Mouse (Mus musculus) MEL (cell line): Measurements from ENCODE around the gene Pgs1. TPM values are rescaled to one million over a fixed set of nuclear protein-coding genes. Genes with fewer than 3 reads are reported as not detected.

Source experiments
- DNase-seq: peaks from one replicate; pipeline ENCODE4 v3.0.0; 2011; ENCODE audit warnings: low read depth, low spot score
- H3K27ac ChIP-seq: 2 replicates; pipeline ENCODE4 v1.5.1; 2012; ENCODE audit warnings: low read depth, mild to moderate bottlenecking, control low read depth, low read length, moderate library complexity; ENCODE audit not compliant: control insufficient read depth
- H3K27me3 ChIP-seq, 2 experiments: fragments of 150-350 bp in 1 of 2; sonication (generic) in 1 of 2; 2 replicates each; pipeline ENCODE4 v1.6.1; 2012; ENCODE audit warnings: low read length in 2 of 2, mild to moderate bottlenecking in 2 of 2, improper control_type of control experiment in 1 of 2, moderate library complexity in 1 of 2; ENCODE audit not compliant: insufficient read depth in 2 of 2, control insufficient read depth in 1 of 2
- H3K36me3 ChIP-seq, 2 experiments: 2 replicates each; pipeline ENCODE4 v1.6.1; 2012 to 2014; ENCODE audit warnings: low read length in 2 of 2, improper control_type of control experiment in 1 of 2, inconsistent platforms in 1 of 2, mild to moderate bottlenecking in 1 of 2; ENCODE audit not compliant: insufficient read depth in 2 of 2, control insufficient read depth in 1 of 2
- H3K4me1 ChIP-seq, 2 experiments: fragments of 150-350 bp in 1 of 2; sonication (generic) in 1 of 2; 2 replicates each; pipeline ENCODE4 v1.6.1; 2012; ENCODE audit warnings: low read length in 2 of 2, improper control_type of control experiment in 1 of 2, mild to moderate bottlenecking in 1 of 2; ENCODE audit not compliant: insufficient read depth in 2 of 2, control insufficient read depth in 1 of 2
- H3K4me3 ChIP-seq, 2 experiments: fragments of 150-350 bp in 1 of 2; sonication (generic) in 1 of 2; 2 replicates each; pipeline ENCODE4 v1.5.1; 2012; ENCODE audit warnings: low read depth in 2 of 2, low read length in 2 of 2, mild to moderate bottlenecking in 2 of 2, moderate library complexity in 2 of 2, control low read depth in 1 of 2, improper control_type of control experiment in 1 of 2; ENCODE audit not compliant: control insufficient read depth in 1 of 2, insufficient read depth in 1 of 2
- H3K79me2 ChIP-seq: 2 replicates; pipeline ENCODE4 v1.6.1; 2012; ENCODE audit warnings: mild to moderate bottlenecking, low read length, moderate library complexity; ENCODE audit not compliant: control insufficient read depth, poor library complexity, insufficient read depth
- H3K9ac ChIP-seq: 2 replicates; pipeline ENCODE4 v1.6.1; 2012; ENCODE audit warnings: low read depth, mild to moderate bottlenecking, control low read depth, low read length, moderate library complexity; ENCODE audit not compliant: control insufficient read depth, poor library complexity, severe bottlenecking
- H3K9me3 ChIP-seq: fragments of 150-350 bp; sonication (generic); replicated peaks from 2 replicates; pipeline ENCODE4 v1.6.1; 2012; ENCODE audit warnings: mild to moderate bottlenecking, low read length, improper control_type of control experiment, moderate library complexity; ENCODE audit not compliant: insufficient read depth
- BHLHE40 ChIP-seq: IDR thresholded peaks from 2 replicates; pipeline ENCODE4 v1.6.1; 2012; ENCODE audit warnings: low read depth, mild to moderate bottlenecking, inconsistent platforms, low read length, improper control_type of control experiment, borderline replicate concordance
- CHD1 ChIP-seq: IDR thresholded peaks from 2 replicates; pipeline ENCODE4 v1.6.1; 2012; ENCODE audit warnings: low read depth, mild to moderate bottlenecking, inconsistent platforms, low read length, improper control_type of control experiment
- CHD2 ChIP-seq: IDR thresholded peaks from 2 replicates; pipeline ENCODE4 v1.6.1; 2011; ENCODE audit warnings: low read length, improper control_type of control experiment
- CTCF ChIP-seq, 3 experiments: IDR thresholded peaks in 2 of 3; conservative IDR thresholded peaks in 1 of 3; 2 replicates each; pipeline ENCODE4 v1.5.1; 2011 to 2012; ENCODE audit warnings: low read length in 3 of 3, low read depth in 2 of 3, mild to moderate bottlenecking in 2 of 3, improper control_type of control experiment in 1 of 3, inconsistent platforms in 1 of 3, mixed read lengths in 1 of 3, moderate library complexity in 1 of 3; ENCODE audit not compliant: control insufficient read depth in 1 of 3, insufficient read depth in 1 of 3, poor library complexity in 1 of 3, severe bottlenecking in 1 of 3
- ELF1 ChIP-seq: IDR thresholded peaks from 2 replicates; pipeline ENCODE4 v1.6.1; 2014; ENCODE audit warnings: low read depth, mild to moderate bottlenecking, inconsistent platforms, low read length, improper control_type of control experiment, moderate library complexity
- GABPA ChIP-seq: IDR thresholded peaks from 2 replicates; pipeline ENCODE4 v1.6.1; 2012; ENCODE audit warnings: low read depth, mild to moderate bottlenecking, inconsistent platforms, low read length, improper control_type of control experiment, moderate library complexity
- GATA1 ChIP-seq: IDR thresholded peaks from 2 replicates; pipeline ENCODE4 v1.6.1; 2011; ENCODE audit warnings: low read depth, low read length, improper control_type of control experiment
- KAT2A ChIP-seq: conservative IDR thresholded peaks from 2 replicates; pipeline ENCODE4 v1.6.1; 2012; ENCODE audit warnings: low read depth, low read length, improper control_type of control experiment, inconsistent platforms
- MAFK ChIP-seq: IDR thresholded peaks from 2 replicates; pipeline ENCODE4 v1.6.1; 2011; ENCODE audit warnings: low read depth, mild to moderate bottlenecking, low read length, improper control_type of control experiment, borderline replicate concordance
- MAZ ChIP-seq: IDR thresholded peaks from 2 replicates; pipeline ENCODE4 v1.6.1; 2012; ENCODE audit warnings: low read depth, mild to moderate bottlenecking, inconsistent platforms, low read length, improper control_type of control experiment
- MEF2A ChIP-seq: IDR thresholded peaks from 2 replicates; pipeline ENCODE4 v1.6.1; 2014; ENCODE audit warnings: low read depth, mild to moderate bottlenecking, inconsistent platforms, low read length, improper control_type of control experiment; ENCODE audit not compliant: poor library complexity, insufficient replicate concordance, severe bottlenecking; ENCODE audit errors: extremely low read depth
- MYC ChIP-seq: IDR thresholded peaks from 2 replicates; pipeline ENCODE4 v1.6.1; 2011; ENCODE audit warnings: low read depth, mild to moderate bottlenecking, low read length, improper control_type of control experiment, moderate library complexity
- POLR2A ChIP-seq, 2 experiments: IDR thresholded peaks; 2 replicates each; pipeline ENCODE4 v1.6.1; 2011 to 2012; ENCODE audit warnings: low read length in 2 of 2, mild to moderate bottlenecking in 2 of 2, control low read depth in 1 of 2, improper control_type of control experiment in 1 of 2, low read depth in 1 of 2, moderate library complexity in 1 of 2; ENCODE audit not compliant: control insufficient read depth in 1 of 2, insufficient read depth in 1 of 2, poor library complexity in 1 of 2
- RAD21 ChIP-seq: IDR thresholded peaks from 2 replicates; pipeline ENCODE4 v1.6.1; 2011; ENCODE audit warnings: mild to moderate bottlenecking, low read depth, low read length, improper control_type of control experiment
- RCOR1 ChIP-seq: IDR thresholded peaks from 2 replicates; pipeline ENCODE4 v1.6.1; 2012; ENCODE audit warnings: low read depth, mild to moderate bottlenecking, inconsistent platforms, low read length, improper control_type of control experiment
- SIN3A ChIP-seq: IDR thresholded peaks from 2 replicates; pipeline ENCODE4 v1.6.1; 2012; ENCODE audit warnings: low read length, improper control_type of control experiment, inconsistent platforms
- TAL1 ChIP-seq: IDR thresholded peaks from 2 replicates; pipeline ENCODE4 v1.6.1; 2012; ENCODE audit warnings: mild to moderate bottlenecking, inconsistent platforms, low read length, moderate library complexity, mixed read lengths
- TCF12 ChIP-seq: IDR thresholded peaks from 2 replicates; pipeline ENCODE4 v1.6.1; 2014; ENCODE audit warnings: low read depth, mild to moderate bottlenecking, inconsistent platforms, low read length, improper control_type of control experiment, moderate library complexity
- ZC3H11A ChIP-seq: IDR thresholded peaks from 2 replicates; pipeline ENCODE4 v1.6.1; 2012; ENCODE audit warnings: low read depth, mild to moderate bottlenecking, inconsistent platforms, low read length, improper control_type of control experiment
- ZKSCAN1 ChIP-seq: IDR thresholded peaks from 2 replicates; pipeline ENCODE4 v1.6.1; 2012; ENCODE audit warnings: low read depth, mild to moderate bottlenecking, inconsistent platforms, low read length, improper control_type of control experiment, moderate library complexity
- ZMIZ1 ChIP-seq: IDR thresholded peaks from 2 replicates; pipeline ENCODE4 v1.6.1; 2012; ENCODE audit warnings: low read depth, mild to moderate bottlenecking, inconsistent platforms, low read length, improper control_type of control experiment, moderate library complexity
- ZNF384 ChIP-seq: IDR thresholded peaks from 2 replicates; pipeline ENCODE4 v1.6.1; 2012; ENCODE audit warnings: low read depth, mild to moderate bottlenecking, inconsistent platforms, low read length, improper control_type of control experiment
- polyA plus RNA-seq, 2 experiments: library from polyadenylated mRNA; stranded (reverse) in 1 of 2; unstranded in 1 of 2; fragments of >175 nt in 1 of 2; fragments of >200 nt in 1 of 2; gene quantifications; 2 replicates each; pipeline versions ENCODE4 v1.2.1 to v1.2.4; 2012; ENCODE audit warnings: low replicate concordance in 2 of 2, low read depth in 1 of 2; ENCODE audit not compliant: insufficient read length in 2 of 2, insufficient read depth in 1 of 2, missing spikeins in 1 of 2
- total RNA-seq: library from RNA; depleted of rRNA; stranded (reverse); fragments of 300-350 nt; gene quantifications from 2 replicates; pipeline ENCODE4 v1.2.3, GENCODE M21; 2012

Gene Pgs1
- total and polyA plus RNA-seq, 3 experiments: 48.6 to 61.6 TPM; not detected in 1

- no peak for DNase-seq
- no peaks in the 10 kb centered on the region for H3K4me1 ChIP-seq
Observed at GRCm38 (mm10) chr11:117954094-117954493, 32.0 kb upstream of the Pgs1 start.

GRCm38 (mm10) chr11:117954819-117955218, 31.3 kb upstream of the Pgs1 start:
- no peaks in the 10 kb centered on the region for H3K36me3 ChIP-seq
- no peak overlapping the region for H3K4me3 ChIP-seq
- no peaks in the 10 kb centered on the region for H3K4me1 ChIP-seq
- no peaks in the 10 kb centered on the region for H3K79me2 ChIP-seq
- H3K27ac ChIP-seq: no peak overlapping the region
- H3K27me3 ChIP-seq: peaks cover 13% of the 10 kb centered on the region in 2 experiments
- no peak for TF ChIP-seq ELF1
- no peak for TF ChIP-seq ZNF384
- TF ChIP-seq MAZ: no peak
- TF ChIP-seq TCF12: no peak
- TF ChIP-seq MAFK: no peak
- no peak for TF ChIP-seq GATA1
- no peak for TF ChIP-seq TAL1
- no peak for TF ChIP-seq CTCF (IDR thresholded peaks at IDR 0.05 in 2 of 3, conservative IDR thresholded peaks at IDR 0.05 in 1 of 3; ENCODE audit: control insufficient read depth in 1 of 3, insufficient read depth in 1 of 3, low read depth in 2 of 3, low read length in 3 of 3, poor library complexity in 1 of 3, severe bottlenecking in 1 of 3)
- TF ChIP-seq RCOR1: no peak
- TF ChIP-seq ZMIZ1: no peak
- no peak for TF ChIP-seq POLR2A (IDR thresholded peaks at IDR 0.05; ENCODE audit: control insufficient read depth in 1 of 2, insufficient read depth in 1 of 2, low read depth in 1 of 2, low read length in 2 of 2, poor library complexity in 1 of 2)
- TF ChIP-seq GABPA: no peak
- TF ChIP-seq RAD21: no peak
- TF ChIP-seq KAT2A: no peak
- TF ChIP-seq SIN3A: no peak
- no peak for TF ChIP-seq MEF2A
- no peak for TF ChIP-seq ZKSCAN1
- TF ChIP-seq ZC3H11A: no peak
- TF ChIP-seq, all 39 proteins: peak for 0
- Histone ChIP-seq H3K9ac (no peak overlapping the region), H3K9me3 (no peaks in the 10 kb centered on the region)
- DNase-seq: no peak

More at GRCm38 (mm10) chr11:117954094-117954493, 32.0 kb upstream of the Pgs1 start:
- H3K27ac ChIP-seq: no peak overlapping the region
- no peak for TF ChIP-seq BHLHE40
- TF ChIP-seq CHD1: no peak
- TF ChIP-seq MYC: no peak
- TF ChIP-seq CHD2: no peak
- TF ChIP-seq GABPA: no peak
- TF ChIP-seq, all 39 proteins: peak for 0
- H3K4me3 ChIP-seq: no peak overlapping the region
- H3K9me3 ChIP-seq: no peaks in the 10 kb centered on the region
- peaks cover 13% of the 10 kb centered on the region in 2 experiments for H3K27me3 ChIP-seq
- no peaks in the 10 kb centered on the region for H3K36me3 ChIP-seq
- no peak overlapping the region for H3K9ac ChIP-seq
- H3K79me2 ChIP-seq: no peaks in the 10 kb centered on the region
